In the genomic region with DNA sequence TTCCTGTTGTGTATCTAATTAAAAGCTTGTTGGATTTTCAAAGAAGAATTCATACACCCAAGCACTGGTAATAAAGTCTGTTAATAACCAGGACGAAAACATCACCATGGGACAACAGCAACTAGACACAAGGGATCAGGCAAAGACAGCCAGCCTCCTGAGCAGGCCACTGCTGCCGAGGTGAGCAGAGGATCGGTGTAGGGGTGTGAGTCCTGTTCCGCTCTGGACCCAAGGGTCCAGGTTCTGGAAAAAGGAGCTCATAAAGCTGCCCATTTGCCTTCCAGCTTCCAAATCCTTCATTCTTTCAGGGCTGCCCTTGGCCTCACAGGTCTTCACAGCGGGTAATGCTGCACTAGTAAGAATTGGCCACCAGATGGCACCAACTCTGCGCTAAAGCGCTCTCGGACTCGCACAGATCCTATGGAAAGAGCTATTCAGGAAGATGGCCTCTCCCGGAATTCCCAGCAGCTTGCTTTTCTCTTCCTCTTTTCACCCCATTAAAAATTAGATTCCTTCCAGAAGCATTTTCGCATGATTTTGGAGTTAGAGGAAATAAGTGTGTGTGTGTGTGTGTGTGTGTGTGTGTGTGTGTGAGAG, we compare ENCODE assay signal across 7 mouse cellular contexts.
DNase-seq lines count a peak whose midpoint lies in the region; ATAC-seq and TF ChIP-seq lines count a peak whose summit lies in the region.

No protein-coding gene starts in this region.

- intact Hi-C loops in gastrocnemius, adult 2 months (cut with DNase I) = loop anchor here (5.0 kb wide), 1 partner anchor 293 kb away; no protein-coding TSS in a partner anchor

- TF ChIP-seq CTCF in gastrocnemius, adult 2 months (IDR thresholded peaks at IDR 0.05) = peak; percentile 99

- peaks cover 2% of the 10 kb centered on the region; the same call in 1 of the 2 replicates for H3K4me1 ChIP-seq in hindbrain, embryonic 16.5 days (ENCODE audit: control insufficient read depth, insufficient read depth, low read depth, low read length)
- H3K4me1 ChIP-seq in megakaryocyte, embryonic 14.5 days = peaks cover 9% of the 10 kb centered on the region

- WGBS in hindbrain, embryonic 16.5 days = 11% methylated on average over 11 of the region's 11 CpGs

- DNase-seq in adrenal gland, adult 18-20 months (ENCODE audit: low spot score in 2 of 2) = peak; percentile 64 to 70
- peak; percentile 75 for DNase-seq in gastrocnemius, adult 2 months
- peak; percentile 66 for DNase-seq in left cerebral cortex, adult 11 months (ENCODE audit: low spot score)
- DNase-seq in right cerebral cortex, postnatal 4 days = peak; percentile 83

- H3K36me3 ChIP-seq in hindbrain, embryonic 16.5 days (ENCODE audit: control insufficient read depth, insufficient read depth, low read length) = no peaks in the 10 kb centered on the region
- no peaks in the 10 kb centered on the region for H3K36me3 ChIP-seq in megakaryocyte, embryonic 14.5 days (replicated peaks; ENCODE audit: low read length)

- peak overlapping the region; percentile 46 for H3K4me2 ChIP-seq in hindbrain, embryonic 16.5 days (ENCODE audit: low read length)

- peak overlapping the region; percentile 42; the same call in 1 of the 2 replicates for H3K9ac ChIP-seq in hindbrain, embryonic 16.5 days (ENCODE audit: low read depth, low read length)

- H3K27me3 ChIP-seq in hindbrain, embryonic 16.5 days (replicated peaks; ENCODE audit: control insufficient read depth, insufficient read depth, low read length) = no peaks in the 10 kb centered on the region; the same call in 1 of the 2 replicates
- H3K27me3 ChIP-seq in megakaryocyte, embryonic 14.5 days (replicated peaks) = peaks cover 4% of the 10 kb centered on the region

- H3K27ac ChIP-seq in gastrocnemius, adult 2 months = no peak overlapping the region
- no peak overlapping the region for H3K27ac ChIP-seq in hindbrain, embryonic 16.5 days (ENCODE audit: low read depth, low read length)

- ATAC-seq in common myeloid progenitor, adult 5-6 weeks (replicated peaks; ENCODE audit: low read depth, poor library complexity, severe bottlenecking) = peak; percentile 86
- peak; percentile 95 for ATAC-seq in hindbrain, embryonic 16.5 days

- H3K9me3 ChIP-seq in hindbrain, embryonic 16.5 days (ENCODE audit: control insufficient read depth, low read length) = 0 out of 2 replicates have a peak, but pooled peaks cover 3% of the 10 kb centered on the region
- no peaks in the 10 kb centered on the region for H3K9me3 ChIP-seq in megakaryocyte, embryonic 14.5 days

- peak overlapping the region; percentile 46 for H3K4me3 ChIP-seq in gastrocnemius, adult 2 months
- no peak overlapping the region; the same call in 1 of the 2 replicates for H3K4me3 ChIP-seq in hindbrain, embryonic 16.5 days (ENCODE audit: low read length)
- peak overlapping the region; percentile 25 for H3K4me3 ChIP-seq in megakaryocyte, embryonic 14.5 days (replicated peaks)
